Mouse (Mus musculus) liver, embryonic 14.5 days (tissue): Measurements from ENCODE around the gene Cntn5. TPM values are rescaled to one million over a fixed set of nuclear protein-coding genes. Genes with fewer than 3 reads are reported as not detected.

Experiments
- ATAC-seq: fragments of 200-750 bp; cut with Nextera tagmentation; 2 replicates; pipeline ENCODE4 v1.8.0; 2017; ENCODE audit warnings: moderate number of reproducible peaks, mild to moderate bottlenecking, moderate library complexity; ENCODE audit not compliant: insufficient read depth
- DNase-seq, 3 experiments: peaks; one replicate each; pipeline ENCODE4 v3.0.0-alpha.2; 2012 to 2013; ENCODE audit warnings: low read depth in 3 of 3, low spot score in 3 of 3
- H3K27ac ChIP-seq: fragments of 300-500 bp; sonication (generic); 2 replicates; pipeline ENCODE4 v1.5.1; 2014; ENCODE audit warnings: moderate library complexity, mild to moderate bottlenecking, control low read depth, inconsistent platforms
- H3K27me3 ChIP-seq: fragments of 300-500 bp; sonication (generic); 2 replicates; pipeline ENCODE4 v1.6.1; 2014; ENCODE audit warnings: mild to moderate bottlenecking, low read length, moderate library complexity; ENCODE audit not compliant: control insufficient read depth, insufficient read depth
- H3K36me3 ChIP-seq: fragments of 300-500 bp; sonication (generic); replicated peaks from 2 replicates; pipeline ENCODE4 v1.6.1; 2014; ENCODE audit warnings: low read depth; ENCODE audit not compliant: control insufficient read depth, insufficient read depth
- H3K4me1 ChIP-seq, 2 experiments: fragments of 200-500 bp in 1 of 2; fragments of 300-500 bp in 1 of 2; sonication (generic) in 1 of 2; replicated peaks; 2 replicates each; pipeline ENCODE4 v1.6.1; 2012 to 2014; ENCODE audit warnings: antibody characterized with exemption in 1 of 2, inconsistent platforms in 1 of 2, low read length in 1 of 2; ENCODE audit not compliant: control insufficient read depth in 2 of 2, insufficient read depth in 2 of 2
- H3K4me2 ChIP-seq: fragments of 300-500 bp; sonication (generic); 2 replicates; pipeline ENCODE4 v1.6.1; 2014; ENCODE audit warnings: low read depth, mild to moderate bottlenecking, control low read depth, moderate library complexity
- H3K4me3 ChIP-seq, 2 experiments: fragments of 200-500 bp in 1 of 2; fragments of 300-500 bp in 1 of 2; sonication (generic) in 1 of 2; 2 replicates each; pipeline ENCODE4 v1.5.1; 2012 to 2014; ENCODE audit warnings: low read depth in 2 of 2, low read length in 2 of 2, mild to moderate bottlenecking in 2 of 2, control low read depth in 1 of 2, inconsistent platforms in 1 of 2, moderate library complexity in 1 of 2; ENCODE audit not compliant: insufficient read depth in 1 of 2
- H3K9ac ChIP-seq: fragments of 300-500 bp; sonication (generic); replicated peaks from 2 replicates; pipeline ENCODE4 v1.6.1; 2014; ENCODE audit warnings: mild to moderate bottlenecking, control low read depth, moderate library complexity
- H3K9me3 ChIP-seq: fragments of 300-500 bp; sonication (generic); 2 replicates; pipeline ENCODE4 v1.6.1; 2016; ENCODE audit warnings: low read length, mixed read lengths; ENCODE audit not compliant: control insufficient read depth
- CTCF ChIP-seq: IDR thresholded peaks from 2 replicates; pipeline ENCODE4 v1.5.1; 2016; ENCODE audit warnings: antibody characterized with exemption, low read depth, control low read depth
- EP300 ChIP-seq: IDR thresholded peaks from 2 replicates; pipeline ENCODE4 v1.6.1; 2016; ENCODE audit warnings: antibody characterized with exemption, low read depth
- WGBS: fragments of 180-500 bp; shearing (Covaris S2); extraction: QIAGEN DNeasy Blood & Tissue Kit; methylation state at CpG from one replicate; pipeline ENCODE4 v1.1.7; 2014; ENCODE audit not compliant: insufficient replicate concordance; 5-methylcytosine and 5-hydroxymethylcytosine counted together
- polyA plus RNA-seq, 2 experiments: library from polyadenylated mRNA; depleted of rRNA in 1 of 2; stranded (reverse) in 1 of 2; unstranded in 1 of 2; fragments of >200 nt; fragmentation: Nextera tagmentation in 1 of 2; extraction: Ambion mirVana in 1 of 2; gene quantifications; 2 replicates each; pipeline versions ENCODE4 v1.2.1 to v1.2.3; 2012 to 2014

The Cntn5 gene
- polyA plus RNA-seq, 2 experiments: not detected

DNA sequence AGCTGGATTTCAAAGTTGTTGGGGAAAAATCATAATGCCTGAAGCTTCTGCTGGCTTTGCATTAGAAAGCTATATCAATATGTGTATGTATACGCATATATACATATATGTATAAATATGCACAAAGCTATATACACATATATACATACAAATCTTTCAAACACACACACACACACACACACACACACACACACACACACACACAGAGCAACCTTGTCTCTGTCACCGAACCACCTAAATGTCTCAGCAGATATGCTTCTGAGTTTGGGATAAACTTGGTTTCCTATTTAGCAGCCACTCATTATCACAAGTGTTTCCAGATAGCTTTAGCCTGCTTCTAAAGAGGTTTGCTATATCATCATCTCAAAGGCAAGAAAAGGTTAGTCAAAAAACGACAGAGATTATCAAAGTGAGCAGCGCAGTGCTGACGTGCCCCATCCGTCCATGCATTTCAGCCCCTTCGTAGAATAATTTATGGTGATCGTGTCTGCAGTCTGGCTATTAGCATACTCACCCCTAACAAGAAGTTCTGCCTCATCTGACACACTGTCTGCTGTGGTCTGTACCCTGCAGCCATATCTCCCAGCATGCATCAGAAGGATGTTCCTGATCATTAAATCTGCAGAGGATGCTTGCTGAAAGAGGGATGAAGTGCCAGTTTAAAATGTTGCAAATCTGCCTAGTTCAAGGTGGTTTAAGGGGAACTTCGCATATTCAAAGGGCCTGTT, 1123.3 kb downstream of the Cntn5 start:
- no peak overlapping the region for H3K4me3 ChIP-seq
- no peak for TF ChIP-seq CTCF
- no peak for TF ChIP-seq EP300
- no peaks in the 10 kb centered on the region for H3K36me3 ChIP-seq
- H3K9ac ChIP-seq: no peak overlapping the region
- H3K27ac ChIP-seq: no peak overlapping the region
- DNase-seq (no peak), ATAC-seq (no peak)
- H3K4me1 ChIP-seq: no peaks in the 10 kb centered on the region
- 61% methylated on average over 9 of the region's 9 CpGs for WGBS
- no peak overlapping the region for H3K4me2 ChIP-seq
- H3K27me3 ChIP-seq: no peaks in the 10 kb centered on the region
- H3K9me3 ChIP-seq: no peaks in the 10 kb centered on the region

DNA sequence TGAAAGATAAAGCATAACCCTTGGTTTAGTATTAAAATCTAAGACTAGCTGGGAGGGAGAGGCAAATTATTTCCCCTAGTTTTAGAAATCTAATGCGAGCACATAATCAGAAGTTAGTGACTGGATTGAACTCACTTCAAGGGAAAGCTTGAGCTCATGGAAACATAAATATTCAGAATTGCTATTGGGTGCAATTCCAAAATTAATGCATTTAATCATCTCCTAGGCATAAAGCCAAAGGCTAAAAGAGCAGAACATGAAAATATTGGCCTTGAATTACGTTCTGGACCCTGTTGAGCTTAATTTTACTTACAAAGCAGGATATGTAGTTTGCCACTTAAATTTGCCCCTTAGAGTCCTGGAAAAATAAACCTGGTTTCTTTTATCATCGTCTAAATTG, 1124.9 kb downstream of the Cntn5 start:
- Histone ChIP-seq H3K4me2 (no peak overlapping the region), H3K9me3 (no peaks in the 10 kb centered on the region), H3K4me3 (no peak overlapping the region), H3K4me1 (no peaks in the 10 kb centered on the region), H3K27ac (no peak overlapping the region), H3K9ac (no peak overlapping the region), H3K36me3 (no peaks in the 10 kb centered on the region), H3K27me3 (no peaks in the 10 kb centered on the region)
- 31% methylated on average over 3 of the region's 3 CpGs for WGBS
- TF ChIP-seq EP300 (no peak), CTCF (no peak)
- no peak for ATAC-seq
- DNase-seq: no peak

GRCm38 (mm10) chr9:9770777-9771176, 1133.8 kb downstream of the Cntn5 start:
- Histone ChIP-seq H3K4me2 (no peak overlapping the region), H3K4me1 (no peaks in the 10 kb centered on the region), H3K27me3 (no peaks in the 10 kb centered on the region), H3K36me3 (no peaks in the 10 kb centered on the region), H3K27ac (no peak overlapping the region), H3K9me3 (no peaks in the 10 kb centered on the region), H3K9ac (no peak overlapping the region), H3K4me3 (no peak overlapping the region)
- DNase-seq: no peak
- TF ChIP-seq EP300: no peak
- TF ChIP-seq CTCF: no peak
- ATAC-seq: no peak
- WGBS: 37% methylated on average over 2 of the region's 2 CpGs

DNA sequence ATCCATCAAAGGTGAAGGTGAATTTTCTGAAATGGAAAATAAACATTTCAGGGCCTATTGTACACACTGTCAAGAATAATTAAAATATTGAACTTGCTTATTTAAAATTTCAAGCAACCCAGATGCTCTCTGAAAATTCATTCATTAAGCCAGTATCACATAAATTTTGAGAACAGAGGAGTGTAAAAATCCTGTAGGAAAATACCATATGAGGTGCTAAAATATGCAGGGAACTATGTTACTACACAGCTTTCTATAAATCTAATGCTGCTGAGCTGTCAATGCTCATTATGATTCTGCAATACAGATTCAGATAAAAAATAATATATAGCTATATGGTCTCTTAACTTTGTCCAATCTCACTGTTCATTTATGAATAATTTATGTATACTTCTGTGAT, 1134.9 kb downstream of the Cntn5 start:
- ATAC-seq (no peak), DNase-seq (no peak)
- Histone ChIP-seq H3K9ac (no peak overlapping the region), H3K27me3 (no peaks in the 10 kb centered on the region), H3K4me2 (no peak overlapping the region), H3K4me1 (no peaks in the 10 kb centered on the region), H3K27ac (no peak overlapping the region), H3K4me3 (no peak overlapping the region), H3K36me3 (no peaks in the 10 kb centered on the region), H3K9me3 (no peaks in the 10 kb centered on the region)
- TF ChIP-seq EP300 (no peak), CTCF (no peak)

- no peaks in the 10 kb centered on the region for H3K27me3 ChIP-seq
- DNase-seq: no peak
- no peak for ATAC-seq
- TF ChIP-seq CTCF (no peak), EP300 (no peak)
- no peaks in the 10 kb centered on the region for H3K4me1 ChIP-seq
- no peaks in the 10 kb centered on the region for H3K36me3 ChIP-seq
- WGBS: 43% methylated on average over 1 of the region's 1 CpGs
- H3K4me3 ChIP-seq: no peak overlapping the region
- no peak overlapping the region for H3K4me2 ChIP-seq
- no peak overlapping the region for H3K9ac ChIP-seq
- no peaks in the 10 kb centered on the region for H3K9me3 ChIP-seq
- no peak overlapping the region for H3K27ac ChIP-seq
These were observed 1186.4 kb downstream of the Cntn5 start for GRCm38 (mm10) chr9:9718145-9718544.
